Mouse (Mus musculus): ENCODE measurements around the gene Tubg1.

Tubg1 gene

DNA sequence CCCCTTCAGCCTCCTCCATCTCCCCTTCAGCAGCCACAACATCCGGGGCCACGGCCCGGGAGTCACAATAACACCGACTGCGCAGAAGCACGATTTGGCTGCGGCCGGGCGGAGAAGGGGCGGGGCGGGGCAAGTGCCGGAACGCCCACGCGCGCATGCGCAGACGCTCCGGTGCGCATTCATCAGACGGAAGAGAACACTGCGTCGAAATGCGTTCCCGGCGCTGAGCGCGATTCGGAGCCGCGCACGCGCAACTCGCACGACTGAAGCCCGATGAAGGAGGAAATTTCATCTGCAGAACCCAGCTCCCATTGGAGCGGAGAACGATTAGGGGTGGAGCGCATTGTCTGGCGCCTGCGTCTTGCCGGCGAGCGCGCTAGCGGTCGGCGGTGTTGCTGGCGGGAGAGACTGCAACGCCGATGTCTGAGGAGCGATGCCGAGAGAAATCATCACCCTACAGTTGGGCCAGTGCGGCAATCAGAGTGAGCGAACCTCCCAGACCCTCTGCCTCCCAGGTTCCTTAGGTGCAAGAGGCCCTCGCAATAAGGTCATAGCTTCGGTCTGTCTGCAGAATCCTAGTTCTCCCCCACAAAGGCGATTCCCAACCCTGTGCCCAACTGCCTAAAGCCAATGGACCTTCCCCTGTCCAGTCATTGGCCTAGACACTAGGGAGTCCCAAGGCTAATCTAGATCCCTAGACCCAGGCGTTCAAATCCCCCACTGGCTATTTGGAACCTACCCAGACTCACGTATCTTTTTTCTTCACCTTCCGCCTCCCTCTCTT lies at the start of gene Tubg1, which contains the start of gene Retreg3:
Gene Tubg1 (plus strand): TSS at position 178 of the 784 bp plus-strand sequence.
Gene Retreg3 (minus strand): TSS at position 133 of the 784 bp plus-strand sequence.
- in situ Hi-C loops (cut with MboI, MseI): loop anchor here (5.0 to 10.0 kb wide), 2 partner anchors 42 to 1285 kb away; partner anchors contain the start of gene Slc25a39

DNA sequence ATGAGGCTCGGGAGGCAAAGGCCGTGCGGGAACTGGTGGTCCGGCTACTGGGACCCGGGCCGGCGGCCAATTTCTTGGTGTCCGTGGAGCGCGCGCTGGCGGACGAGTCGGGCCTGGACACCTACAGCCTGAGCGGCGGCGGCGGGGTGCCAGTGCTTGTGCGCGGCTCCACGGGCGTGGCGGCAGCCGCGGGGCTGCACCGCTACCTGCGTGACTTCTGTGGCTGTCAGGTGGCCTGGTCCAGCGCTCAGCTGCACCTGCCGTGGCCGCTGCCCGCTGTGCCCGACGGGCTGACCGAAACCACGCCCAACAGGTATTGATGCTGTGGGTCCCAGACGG lies 49.6 kb upstream of the Tubg1 start:
- in situ Hi-C loops (cut with MboI, MseI): no loop called here

DNA sequence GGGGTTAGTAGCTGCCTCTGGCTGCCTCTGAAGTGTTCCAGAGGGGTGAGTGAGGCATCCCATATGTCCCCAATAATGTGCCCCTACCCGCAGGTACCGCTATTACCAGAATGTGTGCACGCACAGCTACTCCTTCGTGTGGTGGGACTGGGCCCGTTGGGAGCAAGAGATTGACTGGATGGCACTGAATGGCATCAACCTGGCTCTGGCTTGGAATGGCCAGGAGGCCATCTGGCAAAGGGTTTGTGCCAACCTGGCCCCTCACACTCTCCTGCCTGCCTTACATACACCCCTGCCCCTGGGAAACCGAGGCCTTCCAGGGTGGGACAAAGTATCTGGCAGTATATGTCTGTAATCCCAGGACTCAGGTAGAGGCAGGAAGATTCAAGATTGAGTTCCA lies 48.8 kb upstream of the Tubg1 start:
- in situ Hi-C loops (cut with MboI, MseI): no loop called here

DNA sequence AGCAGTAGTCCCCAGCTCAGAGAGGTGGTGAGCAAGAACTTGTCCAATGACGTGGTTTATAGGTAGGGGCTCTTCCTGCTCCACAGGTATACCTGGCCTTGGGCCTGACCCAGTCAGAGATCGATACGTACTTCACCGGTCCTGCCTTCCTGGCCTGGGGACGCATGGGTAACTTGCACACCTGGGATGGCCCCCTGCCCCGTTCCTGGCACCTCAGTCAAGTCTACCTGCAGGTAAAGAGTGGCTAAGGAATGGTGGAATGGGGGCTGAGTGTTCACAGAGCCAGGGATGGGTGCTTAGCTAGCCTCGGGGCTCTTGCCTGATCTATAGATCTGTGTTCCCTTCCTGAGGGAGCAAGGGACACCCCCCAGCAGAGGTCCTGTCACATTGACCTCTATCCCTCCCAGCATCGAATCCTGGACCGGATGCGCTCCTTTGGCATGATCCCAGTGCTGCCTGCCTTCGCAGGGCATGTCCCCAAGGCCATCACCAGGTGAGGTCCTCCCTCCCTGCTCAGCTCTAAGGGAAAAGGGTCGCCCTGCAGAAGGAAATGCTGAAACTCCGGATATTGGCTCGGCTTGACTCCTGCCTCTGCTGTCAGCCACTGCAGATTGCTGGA lies 47.8 kb upstream of the Tubg1 start:
- in situ Hi-C loops (cut with MboI, MseI): no loop called here

DNA sequence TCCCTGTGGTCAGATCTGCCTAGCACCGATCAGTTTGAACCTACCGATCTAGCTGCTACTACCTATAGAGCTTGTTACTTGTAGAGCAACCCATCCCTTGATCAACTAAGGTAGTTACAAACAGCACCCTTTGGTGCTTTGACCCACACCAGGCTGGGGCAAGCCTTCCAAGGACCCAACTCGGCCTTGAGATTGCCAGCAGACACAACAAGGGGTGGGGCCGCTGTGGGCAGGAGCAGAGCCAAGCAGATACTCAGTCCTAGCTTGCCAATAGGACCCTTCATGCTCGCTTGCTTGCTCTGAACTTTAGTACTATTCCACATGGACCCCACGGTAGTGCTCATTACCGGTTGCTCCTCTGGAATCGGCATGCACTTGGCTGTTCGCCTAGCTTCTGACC lies 41.6 kb upstream of the Tubg1 start, which contains the start of gene Hsd17b1:
Gene Hsd17b1 (plus strand): TSS at position 291 of the 400 bp plus-strand sequence.
- in situ Hi-C loops (cut with MboI, MseI): no loop called here

DNA sequence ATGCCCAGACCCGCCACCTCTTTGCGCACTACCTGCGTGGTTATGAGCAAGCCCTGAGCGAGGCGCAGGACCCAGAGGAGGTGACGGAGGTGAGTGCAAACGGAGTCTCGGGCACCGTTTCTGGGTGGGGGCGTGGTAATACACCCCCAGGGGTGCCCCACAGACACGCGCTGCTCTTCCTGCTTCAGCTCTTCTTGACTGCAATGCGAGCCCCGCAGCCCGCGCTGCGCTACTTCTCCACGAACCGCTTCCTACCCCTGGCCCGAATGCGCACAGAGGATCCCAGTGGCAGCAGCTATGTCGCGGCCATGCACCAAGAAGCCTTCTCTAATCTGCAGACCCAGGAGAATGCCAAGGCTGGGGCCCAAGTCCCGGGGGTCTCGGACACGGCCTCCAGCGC lies 40.0 kb upstream of the Tubg1 start:
- in situ Hi-C loops (cut with MboI, MseI): no loop called here

DNA sequence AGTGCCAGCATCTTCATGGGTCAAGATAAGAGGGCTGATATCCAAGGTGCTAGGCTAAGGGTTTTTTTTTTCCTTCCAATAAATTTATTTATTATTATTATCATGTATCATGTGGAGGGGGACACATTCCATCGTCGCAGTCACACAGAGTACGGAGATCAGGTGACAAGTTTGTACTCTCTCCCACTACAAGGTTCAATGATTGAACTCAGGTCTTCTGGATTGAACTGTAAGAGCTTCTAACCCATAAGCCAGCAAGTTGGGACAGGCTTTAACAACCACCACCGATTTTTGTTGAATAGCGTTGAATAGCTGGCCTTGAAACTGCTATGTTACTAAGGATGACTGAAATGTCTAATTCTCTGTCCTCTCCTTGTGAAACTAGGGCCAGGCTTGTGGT lies 39.3 kb upstream of the Tubg1 start:
- in situ Hi-C loops (cut with MboI, MseI): no loop called here

DNA sequence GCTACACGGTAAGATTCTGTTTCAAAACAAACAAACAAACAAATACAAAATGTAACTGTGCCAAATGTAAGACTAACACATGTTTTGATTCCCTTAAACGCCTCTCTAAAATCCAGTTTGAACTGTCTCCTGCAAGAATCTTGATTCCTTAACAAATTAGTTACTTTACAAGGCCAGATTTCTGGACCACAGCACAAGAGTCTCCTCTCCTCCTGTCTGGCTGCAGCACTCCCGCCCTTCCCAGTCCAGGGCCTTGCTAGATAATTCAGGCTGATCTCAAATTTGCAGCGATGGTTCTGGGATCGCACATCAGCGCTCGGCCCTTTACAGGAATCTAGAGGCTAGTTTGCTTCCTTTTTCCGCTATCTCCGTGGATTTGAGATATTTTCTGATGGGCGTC lies 38.1 kb upstream of the Tubg1 start:
- in situ Hi-C loops (cut with MboI, MseI): no loop called here

DNA sequence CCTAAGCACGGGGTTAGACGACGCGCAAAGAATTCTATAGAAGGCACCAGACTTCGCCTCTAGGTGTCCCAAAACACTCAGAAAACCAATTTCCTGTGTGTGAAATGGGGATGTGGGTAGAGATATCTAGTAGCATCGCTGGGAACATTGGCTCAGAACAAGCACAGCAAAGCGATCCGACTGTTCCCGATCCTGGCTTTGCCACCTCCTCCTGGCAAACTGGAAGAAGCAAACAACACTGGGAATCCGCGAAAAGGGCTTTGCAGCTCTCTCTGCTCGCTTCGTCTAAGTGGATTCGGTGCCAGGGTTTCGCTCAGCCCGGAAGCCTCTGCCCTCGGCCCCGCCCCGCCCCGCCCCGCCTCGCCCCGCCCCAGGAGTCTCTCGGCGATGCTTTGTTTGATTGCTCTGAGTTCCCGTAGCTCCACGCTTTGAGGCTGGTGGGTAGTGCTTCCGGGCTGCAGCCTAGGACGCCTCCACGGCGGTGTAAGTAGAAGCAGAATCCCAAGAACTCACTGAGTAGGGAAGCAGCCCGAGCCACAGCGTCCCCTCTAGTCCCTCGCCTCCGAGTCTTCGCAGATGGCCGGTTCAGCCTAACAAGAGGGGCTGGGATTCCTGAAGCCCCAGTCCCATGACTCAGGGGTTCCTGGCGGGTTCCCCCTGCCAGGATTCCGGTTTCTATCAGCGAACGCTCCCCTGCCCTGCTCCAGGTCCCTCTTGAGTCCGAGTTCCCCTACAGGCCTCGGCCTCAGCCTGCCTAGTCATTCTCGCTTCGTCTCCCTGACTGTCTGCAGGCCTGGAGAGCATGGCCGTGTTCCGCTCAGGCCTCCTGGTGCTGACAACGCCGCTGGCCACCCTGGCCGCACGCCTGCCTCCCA lies 37.3 kb upstream of the Tubg1 start, which contains the start of gene Coasy:
Gene Coasy (plus strand): TSS at position 358 of the 875 bp plus-strand sequence.
- in situ Hi-C loops (cut with MboI, MseI): no loop called here

DNA sequence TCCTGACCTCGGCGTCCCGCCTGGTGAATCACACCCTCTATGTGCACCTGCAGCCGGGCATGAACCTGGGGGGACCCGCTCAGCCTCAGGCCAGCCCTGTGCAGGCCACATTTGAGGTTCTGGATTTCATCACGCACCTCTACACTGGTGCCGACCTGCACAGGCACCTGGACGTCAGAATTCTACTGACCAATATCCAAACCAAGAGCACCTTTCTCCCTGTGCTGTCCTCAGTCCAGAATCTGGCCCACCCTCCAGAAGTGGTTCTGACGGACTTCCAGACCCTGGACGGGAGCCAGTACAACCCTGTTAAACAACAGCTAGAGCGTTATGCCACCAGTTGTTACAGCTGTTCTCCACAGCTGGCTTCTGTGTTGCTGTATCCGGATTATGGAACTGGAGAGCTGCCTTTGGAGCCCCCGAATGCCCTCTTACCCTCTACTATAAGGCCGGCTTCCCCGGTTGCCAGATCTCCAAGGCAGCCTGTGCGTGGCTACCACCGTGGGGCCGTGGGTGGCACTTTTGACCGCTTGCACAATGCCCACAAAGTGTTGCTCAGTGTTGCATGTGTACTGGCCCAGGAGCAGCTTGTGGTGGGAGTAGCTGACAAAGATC lies 36.5 kb upstream of the Tubg1 start:
- in situ Hi-C loops (cut with MboI, MseI): no loop called here

DNA sequence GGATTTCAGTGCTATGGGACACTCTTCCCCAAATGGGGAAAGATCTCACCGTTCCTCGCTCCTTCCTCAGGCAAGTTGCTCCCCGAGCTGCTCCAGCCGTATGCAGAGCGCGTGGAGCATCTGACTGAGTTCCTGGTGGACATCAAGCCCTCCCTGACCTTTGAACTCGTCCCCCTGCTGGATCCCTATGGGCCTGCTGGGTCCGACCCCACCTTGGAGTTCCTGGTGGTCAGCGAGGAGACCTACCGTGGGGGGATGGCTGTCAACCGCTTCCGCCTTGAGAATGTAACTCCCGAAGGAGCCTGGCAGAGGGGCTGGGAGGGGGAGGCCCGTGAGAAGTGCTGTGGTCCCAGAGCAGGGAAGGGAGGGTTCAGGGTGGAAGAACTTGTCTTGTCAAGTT lies 35.5 kb upstream of the Tubg1 start:
- in situ Hi-C loops (cut with MboI, MseI): no loop called here

DNA sequence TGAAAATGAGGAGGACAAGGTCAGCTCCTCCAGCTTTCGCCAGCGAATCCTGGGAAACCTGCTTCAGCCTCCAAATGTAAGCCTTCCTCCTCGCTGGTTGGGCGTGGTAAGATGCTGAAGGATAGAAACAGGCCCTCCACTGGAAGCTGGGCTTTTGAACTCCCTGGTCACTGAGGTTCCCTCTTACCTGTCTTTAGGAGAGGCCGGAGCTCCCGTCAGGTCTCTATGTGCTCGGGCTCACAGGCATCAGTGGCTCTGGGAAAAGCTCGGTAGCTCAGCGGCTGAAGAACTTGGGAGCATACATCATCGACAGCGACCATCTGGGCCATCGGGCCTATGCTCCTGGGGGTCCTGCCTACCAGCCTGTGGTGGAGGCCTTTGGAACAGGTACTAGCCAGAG lies 34.9 kb upstream of the Tubg1 start:
- in situ Hi-C loops (cut with MboI, MseI): no loop called here

DNA sequence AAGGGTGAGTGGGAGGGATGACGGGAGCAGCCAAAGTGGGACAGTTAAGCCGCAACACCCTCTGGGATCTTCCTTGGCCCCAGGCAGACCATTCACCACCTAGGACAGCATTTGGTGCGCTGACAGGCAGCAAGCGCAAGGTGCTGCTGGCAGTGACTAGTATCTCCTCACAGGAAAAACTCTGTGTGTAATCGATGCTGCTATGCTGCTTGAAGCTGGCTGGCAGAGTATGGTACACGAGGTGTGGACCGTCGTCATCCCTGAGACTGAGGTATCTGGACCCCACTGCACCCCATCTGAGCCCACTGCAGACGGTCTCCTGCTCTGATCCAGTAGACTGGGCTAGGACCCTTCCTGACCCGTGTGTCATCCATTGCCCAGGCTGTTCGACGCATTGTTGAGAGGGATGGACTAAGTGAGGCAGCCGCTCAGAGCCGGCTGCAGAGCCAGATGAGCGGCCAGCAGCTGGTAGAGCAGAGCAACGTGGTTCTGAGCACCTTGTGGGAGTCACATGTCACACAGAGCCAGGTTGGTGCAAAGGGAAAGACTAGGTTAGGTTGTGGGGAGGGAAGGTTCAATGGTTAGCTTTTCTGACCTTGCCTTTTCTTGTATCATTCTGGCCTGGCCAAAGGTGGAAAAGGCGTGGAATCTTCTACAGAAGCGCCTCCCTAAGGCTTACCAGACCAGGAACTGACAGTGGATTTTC lies 34.0 kb upstream of the Tubg1 start:
- in situ Hi-C loops (cut with MboI, MseI): no loop called here

DNA sequence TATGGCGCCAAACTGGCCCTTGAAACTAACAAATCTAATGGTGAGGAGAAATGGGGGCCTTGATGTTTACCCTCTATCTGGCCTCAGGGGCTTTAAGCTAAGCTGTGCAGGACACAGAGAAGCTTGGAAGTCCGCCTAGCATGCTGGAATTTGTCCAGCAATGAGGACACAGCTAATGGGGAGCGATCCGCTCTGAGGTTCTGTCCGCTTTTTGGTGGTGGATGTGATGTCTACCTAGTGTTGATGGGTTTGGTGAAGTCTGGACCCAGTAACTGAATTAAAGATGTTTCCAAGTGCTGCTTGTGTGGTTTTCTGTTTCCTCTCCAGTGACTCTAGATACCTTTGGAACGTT lies 33.4 kb upstream of the Tubg1 start:
- in situ Hi-C loops (cut with MboI, MseI): no loop called here

DNA sequence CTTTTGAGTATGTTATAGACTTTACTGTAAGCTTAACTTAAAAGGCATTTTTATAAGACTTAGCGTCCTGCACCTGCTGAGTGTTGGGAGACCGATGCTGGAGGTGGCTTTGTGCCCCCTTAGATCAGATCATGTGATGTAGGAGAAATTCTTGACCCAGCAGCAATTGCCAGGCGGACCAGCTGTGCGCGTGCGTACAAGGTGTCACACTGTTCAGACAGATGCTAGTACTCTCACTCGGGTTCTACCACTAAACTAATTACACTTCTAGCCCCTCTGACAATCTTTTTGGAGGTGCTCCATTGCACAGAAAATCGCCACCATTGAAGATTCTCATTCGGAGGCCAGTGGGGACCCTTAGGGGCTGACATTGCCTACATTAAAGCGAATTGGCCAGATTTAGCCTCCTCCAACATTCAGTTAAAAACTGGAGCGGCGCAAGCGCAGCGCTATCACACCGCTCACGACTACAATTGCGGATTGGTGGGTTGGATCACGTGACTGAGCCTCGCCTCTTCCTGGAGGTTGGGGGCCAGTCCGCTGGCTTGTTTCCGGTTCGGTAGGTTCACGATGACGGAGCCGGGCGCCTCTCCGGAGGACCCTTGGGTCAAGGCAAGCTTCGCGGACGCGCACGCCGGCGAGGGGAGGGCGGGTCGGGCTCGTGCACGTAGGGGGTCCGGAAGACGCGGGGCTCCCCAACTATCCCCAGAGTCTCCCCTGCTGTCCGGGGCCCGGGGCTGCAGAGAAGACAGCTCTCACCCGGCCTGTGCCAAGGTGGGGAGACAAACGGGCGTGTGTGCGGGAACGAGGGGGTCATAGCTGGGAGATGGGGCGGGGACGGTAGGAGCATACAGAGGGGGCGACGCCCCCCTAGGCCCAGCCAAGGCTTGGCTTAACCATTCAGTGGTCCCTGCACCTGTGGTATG lies 32.7 kb upstream of the Tubg1 start, which contains the start of gene Mlx:
Gene Mlx (plus strand): TSS at position 522 of the 926 bp plus-strand sequence.
- in situ Hi-C loops (cut with MboI, MseI): no loop called here

DNA sequence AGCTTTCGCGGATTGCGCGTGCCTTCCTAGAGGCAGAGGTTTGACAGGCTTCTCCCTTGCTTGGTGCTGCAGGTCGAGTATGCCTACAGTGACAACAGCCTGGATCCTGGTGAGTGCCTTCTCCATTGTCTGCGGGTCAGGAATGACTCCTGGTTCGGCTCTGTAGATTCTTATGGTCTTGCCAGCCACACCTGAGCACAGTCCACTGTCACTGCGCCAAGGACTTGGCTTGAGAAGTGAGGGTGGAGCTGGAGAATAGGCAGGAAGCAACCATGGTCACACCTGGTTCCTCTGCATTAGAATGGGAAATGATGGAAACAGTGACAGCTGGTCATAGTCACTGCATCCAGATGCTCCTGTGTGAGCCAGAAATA lies 32.1 kb upstream of the Tubg1 start:
- in situ Hi-C loops (cut with MboI, MseI): no loop called here

DNA sequence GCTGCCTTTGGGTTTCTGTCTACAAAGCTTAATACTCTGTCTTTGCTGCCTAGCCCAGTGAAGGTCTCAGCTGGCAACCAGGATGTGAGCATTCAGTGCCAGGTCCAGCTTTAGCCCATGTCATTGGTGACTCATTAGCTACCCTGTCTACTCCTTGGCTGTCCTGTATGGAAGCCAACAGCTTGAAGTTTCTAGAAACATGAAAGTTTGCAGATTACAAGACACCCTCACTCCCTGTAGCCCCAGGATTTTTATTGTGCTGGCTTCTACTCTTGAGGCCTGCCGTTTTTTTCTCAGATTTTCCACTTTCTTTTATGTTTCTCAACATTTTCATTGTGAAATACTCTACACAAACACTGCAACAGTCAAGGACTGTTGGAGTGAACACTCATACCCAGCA lies 29.8 kb upstream of the Tubg1 start:
- in situ Hi-C loops (cut with MboI, MseI): no loop called here

DNA sequence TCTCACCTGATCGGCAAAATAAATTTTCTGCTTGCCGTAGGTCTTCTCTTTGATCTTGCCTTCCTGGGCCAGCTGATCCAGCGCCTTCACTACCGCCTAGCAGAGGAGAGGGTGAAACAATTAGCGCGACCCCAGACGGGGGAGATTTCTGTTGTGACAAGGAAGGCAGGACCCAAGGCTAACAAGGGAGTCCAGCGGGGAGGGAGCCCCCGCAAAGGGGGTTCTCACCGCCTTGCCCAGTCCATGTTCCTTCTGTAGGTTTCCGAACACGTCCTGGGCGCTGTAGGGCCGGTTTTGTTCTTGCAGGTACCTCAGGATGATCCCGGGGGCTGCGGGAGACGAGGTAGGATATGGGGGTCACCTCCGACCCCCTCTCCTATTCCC lies 24.8 kb upstream of the Tubg1 start:
- in situ Hi-C loops (cut with MboI, MseI): loop anchor here (5.0 kb wide), 1 partner anchor 87 kb away; no protein-coding TSS in a partner anchor

DNA sequence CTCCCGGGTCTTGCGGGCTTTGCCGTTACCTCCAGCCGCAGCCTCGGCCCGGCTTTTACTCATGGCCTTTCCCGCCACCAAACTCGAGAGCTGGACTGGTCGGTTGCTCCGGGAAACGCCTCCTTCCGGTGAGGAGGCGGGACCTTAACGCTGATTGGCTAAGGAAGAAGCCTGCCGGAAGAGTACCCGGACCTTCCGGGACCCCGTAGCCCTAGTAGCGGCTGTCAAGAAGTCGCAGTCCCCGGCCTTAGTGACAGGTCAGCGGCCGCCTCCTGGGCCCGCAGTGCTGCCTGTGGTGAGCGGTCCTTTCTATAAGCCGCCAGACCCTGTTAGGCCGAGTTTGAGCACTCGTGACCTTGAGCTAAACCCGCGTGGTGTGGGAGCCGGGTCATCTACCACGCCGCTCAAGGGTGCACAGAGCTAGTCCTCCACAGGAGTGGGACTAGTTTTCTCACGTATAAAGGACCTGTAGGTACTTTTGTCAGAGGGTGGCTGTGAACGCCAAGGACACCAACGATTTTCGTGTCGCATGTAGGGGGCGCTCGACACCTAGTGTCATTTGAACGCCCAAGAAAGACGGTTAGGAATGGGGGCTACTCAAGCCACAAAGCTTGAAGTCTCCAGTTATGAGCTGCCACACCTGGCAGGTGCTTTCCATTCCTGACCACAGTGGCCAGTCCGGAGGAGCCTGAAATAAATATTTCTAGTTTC lies 24.3 kb upstream of the Tubg1 start, which contains the start of gene Psmc3ip:
Gene Psmc3ip (minus strand): TSS at position 123 of the 711 bp plus-strand sequence.
- in situ Hi-C loops (cut with MboI, MseI): loop anchor here (5.0 kb wide), 1 partner anchor 87 kb away; no protein-coding TSS in a partner anchor

Measured in T-helper 2 cell (primary cell).